Mouse (Mus musculus) liver, embryonic 14.5 days (tissue): ENCODE results near the gene Grip1. TPM values are rescaled to one million over a fixed set of nuclear protein-coding genes. Genes with fewer than 3 reads are reported as not detected.

Source experiments
- ATAC-seq: fragments of 200-750 bp; cut with Nextera tagmentation; 2 replicates; pipeline ENCODE4 v1.8.0; 2017; ENCODE audit warnings: moderate number of reproducible peaks, mild to moderate bottlenecking, moderate library complexity; ENCODE audit not compliant: insufficient read depth
- DNase-seq, 3 experiments: peaks; one replicate each; pipeline ENCODE4 v3.0.0-alpha.2; 2012 to 2013; ENCODE audit warnings: low read depth in 3 of 3, low spot score in 3 of 3
- H3K27ac ChIP-seq: fragments of 300-500 bp; sonication (generic); 2 replicates; pipeline ENCODE4 v1.5.1; 2014; ENCODE audit warnings: moderate library complexity, mild to moderate bottlenecking, control low read depth, inconsistent platforms
- H3K27me3 ChIP-seq: fragments of 300-500 bp; sonication (generic); 2 replicates; pipeline ENCODE4 v1.6.1; 2014; ENCODE audit warnings: mild to moderate bottlenecking, low read length, moderate library complexity; ENCODE audit not compliant: control insufficient read depth, insufficient read depth
- H3K36me3 ChIP-seq: fragments of 300-500 bp; sonication (generic); replicated peaks from 2 replicates; pipeline ENCODE4 v1.6.1; 2014; ENCODE audit warnings: low read depth; ENCODE audit not compliant: control insufficient read depth, insufficient read depth
- H3K4me1 ChIP-seq, 2 experiments: fragments of 200-500 bp in 1 of 2; fragments of 300-500 bp in 1 of 2; sonication (generic) in 1 of 2; replicated peaks; 2 replicates each; pipeline ENCODE4 v1.6.1; 2012 to 2014; ENCODE audit warnings: antibody characterized with exemption in 1 of 2, inconsistent platforms in 1 of 2, low read length in 1 of 2; ENCODE audit not compliant: control insufficient read depth in 2 of 2, insufficient read depth in 2 of 2
- H3K4me2 ChIP-seq: fragments of 300-500 bp; sonication (generic); 2 replicates; pipeline ENCODE4 v1.6.1; 2014; ENCODE audit warnings: low read depth, mild to moderate bottlenecking, control low read depth, moderate library complexity
- H3K4me3 ChIP-seq, 2 experiments: fragments of 200-500 bp in 1 of 2; fragments of 300-500 bp in 1 of 2; sonication (generic) in 1 of 2; 2 replicates each; pipeline ENCODE4 v1.5.1; 2012 to 2014; ENCODE audit warnings: low read depth in 2 of 2, low read length in 2 of 2, mild to moderate bottlenecking in 2 of 2, control low read depth in 1 of 2, inconsistent platforms in 1 of 2, moderate library complexity in 1 of 2; ENCODE audit not compliant: insufficient read depth in 1 of 2
- H3K9ac ChIP-seq: fragments of 300-500 bp; sonication (generic); replicated peaks from 2 replicates; pipeline ENCODE4 v1.6.1; 2014; ENCODE audit warnings: mild to moderate bottlenecking, control low read depth, moderate library complexity
- H3K9me3 ChIP-seq: fragments of 300-500 bp; sonication (generic); 2 replicates; pipeline ENCODE4 v1.6.1; 2016; ENCODE audit warnings: low read length, mixed read lengths; ENCODE audit not compliant: control insufficient read depth
- CTCF ChIP-seq: IDR thresholded peaks from 2 replicates; pipeline ENCODE4 v1.5.1; 2016; ENCODE audit warnings: antibody characterized with exemption, low read depth, control low read depth
- EP300 ChIP-seq: IDR thresholded peaks from 2 replicates; pipeline ENCODE4 v1.6.1; 2016; ENCODE audit warnings: antibody characterized with exemption, low read depth
- WGBS: fragments of 180-500 bp; shearing (Covaris S2); extraction: QIAGEN DNeasy Blood & Tissue Kit; methylation state at CpG from one replicate; pipeline ENCODE4 v1.1.7; 2014; ENCODE audit not compliant: insufficient replicate concordance; 5-methylcytosine and 5-hydroxymethylcytosine counted together
- polyA plus RNA-seq, 2 experiments: library from polyadenylated mRNA; depleted of rRNA in 1 of 2; stranded (reverse) in 1 of 2; unstranded in 1 of 2; fragments of >200 nt; fragmentation: Nextera tagmentation in 1 of 2; extraction: Ambion mirVana in 1 of 2; gene quantifications; 2 replicates each; pipeline versions ENCODE4 v1.2.1 to v1.2.3; 2012 to 2014

The Grip1 gene
- polyA plus RNA-seq, 2 experiments, result 0.37 to 0.56 TPM

GRCm38 (mm10) chr10:119660677-119661353 is 207.2 kb downstream of the Grip1 start:
- no peaks in the 10 kb centered on the region for H3K27me3 ChIP-seq
- no peak for DNase-seq
- H3K4me1 ChIP-seq, result no peaks in the 10 kb centered on the region
- ATAC-seq, result no peak
- TF ChIP-seq CTCF (no peak), EP300 (no peak)
- no peak overlapping the region for H3K4me2 ChIP-seq
- H3K9ac ChIP-seq, result no peak overlapping the region
- no peak overlapping the region for H3K27ac ChIP-seq
- 52% methylated on average over 7 of the region's 7 CpGs for WGBS
- no peaks in the 10 kb centered on the region for H3K36me3 ChIP-seq
- no peak overlapping the region for H3K4me3 ChIP-seq
- no peaks in the 10 kb centered on the region; the same call in 1 of the 2 replicates for H3K9me3 ChIP-seq

GRCm38 (mm10) chr10:119663586-119663985 is 210.0 kb downstream of the Grip1 start:
- no peak for TF ChIP-seq CTCF
- TF ChIP-seq EP300, result no peak
- DNase-seq (no peak), ATAC-seq (no peak)
- no peaks in the 10 kb centered on the region for H3K27me3 ChIP-seq
- H3K4me2 ChIP-seq, result no peak overlapping the region
- H3K9ac ChIP-seq, result no peak overlapping the region
- H3K4me3 ChIP-seq, result no peak overlapping the region
- no peaks in the 10 kb centered on the region for H3K4me1 ChIP-seq
- no peaks in the 10 kb centered on the region for H3K36me3 ChIP-seq
- H3K9me3 ChIP-seq, result no peaks in the 10 kb centered on the region
- WGBS, result 60% methylated on average over 9 of the region's 9 CpGs
- H3K27ac ChIP-seq, result no peak overlapping the region

- DNase-seq (no peak), ATAC-seq (no peak)
Observed at GRCm38 (mm10) chr10:119666386-119666785, 212.8 kb downstream of the Grip1 start.

GRCm38 (mm10) chr10:119670456-119670855 is 216.8 kb downstream of the Grip1 start:
- Histone ChIP-seq H3K27ac (no peak overlapping the region), H3K4me1 (no peaks in the 10 kb centered on the region), H3K9me3 (no peaks in the 10 kb centered on the region), H3K4me2 (no peak overlapping the region), H3K27me3 (no peaks in the 10 kb centered on the region), H3K9ac (no peak overlapping the region), H3K4me3 (no peak overlapping the region), H3K36me3 (no peaks in the 10 kb centered on the region)
- TF ChIP-seq EP300, result no peak
- WGBS, result 46% methylated on average over 7 of the region's 7 CpGs
- ATAC-seq, result no peak
- DNase-seq, result no peak

More at GRCm38 (mm10) chr10:119666386-119666785, 212.8 kb downstream of the Grip1 start:
- Histone ChIP-seq H3K4me1 (no peaks in the 10 kb centered on the region), H3K36me3 (no peaks in the 10 kb centered on the region), H3K27ac (no peak overlapping the region), H3K9ac (no peak overlapping the region), H3K27me3 (no peaks in the 10 kb centered on the region), H3K4me3 (no peak overlapping the region), H3K9me3 (no peaks in the 10 kb centered on the region), H3K4me2 (no peak overlapping the region)
- 71% methylated on average over 11 of the region's 11 CpGs for WGBS
- no peak for TF ChIP-seq EP300
- no peak for TF ChIP-seq CTCF

- DNase-seq (no peak), ATAC-seq (no peak)
- no peak for TF ChIP-seq CTCF
- no peak for TF ChIP-seq EP300
- Histone ChIP-seq H3K9ac (no peak overlapping the region), H3K4me3 (no peak overlapping the region), H3K4me2 (no peak overlapping the region), H3K36me3 (no peaks in the 10 kb centered on the region), H3K27me3 (no peaks in the 10 kb centered on the region), H3K9me3 (no peaks in the 10 kb centered on the region), H3K4me1 (no peaks in the 10 kb centered on the region), H3K27ac (no peak overlapping the region)
- WGBS, result 56% methylated on average over 3 of the region's 3 CpGs
Observed at GRCm38 (mm10) chr10:119684377-119684826, 230.8 kb downstream of the Grip1 start.
